Comparison of ENCODE assay signal across 13 mouse cellular contexts in the genomic region with DNA sequence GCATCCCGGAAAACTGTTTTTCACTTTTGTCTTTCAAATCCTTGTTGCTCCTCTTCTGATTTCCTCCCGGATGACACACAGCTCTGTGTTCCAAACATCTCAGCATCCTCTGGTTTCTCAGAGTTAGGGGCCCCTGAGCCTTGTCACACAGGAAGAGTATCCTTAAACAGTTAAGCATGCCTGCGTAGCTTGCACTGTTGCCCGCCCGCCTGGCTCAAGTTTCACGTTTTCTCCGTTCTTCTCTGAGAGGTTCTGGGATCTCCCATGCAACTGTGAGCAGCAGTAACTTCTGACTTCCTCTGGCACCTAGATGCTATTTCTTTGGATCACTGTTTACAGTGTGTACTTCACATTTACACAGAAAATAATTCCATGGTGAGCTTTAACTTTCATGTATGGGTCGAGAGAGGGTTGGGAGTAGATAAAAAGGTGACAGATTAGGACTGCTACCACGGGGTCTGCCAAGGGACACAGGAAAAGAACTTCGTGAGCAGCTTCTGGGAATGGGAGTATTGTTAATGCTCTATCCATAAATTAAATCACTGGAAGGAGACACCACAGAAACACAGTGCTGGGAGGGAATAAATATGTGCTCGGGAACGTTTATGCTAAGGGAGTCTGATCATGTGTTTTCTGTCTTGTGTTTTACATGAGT. TPM values are rescaled to one million over a fixed set of nuclear protein-coding genes. Genes with fewer than 3 reads are reported as not detected.
DNase-seq lines count a peak whose midpoint lies in the region; ATAC-seq and TF ChIP-seq lines count a peak whose summit lies in the region.
"Had no signal": no experiment of that assay in that cellular context is flagged by ENCODE, and none has a peak within 500 bp of the region (broad histone marks: within the 10 kb centered on the region; RNA-seq: fewer than 3 reads in every experiment).

No protein-coding gene starts in this region.

- TF ChIP-seq CTCF in lung, embryonic 14.5 days (IDR thresholded peaks at IDR 0.05; ENCODE audit: low read depth) = no peak
- no peak for TF ChIP-seq CTCF in small intestine, adult 2 months (IDR thresholded peaks at IDR 0.05; ENCODE audit: extremely low read depth, insufficient read length, insufficient replicate concordance, low read depth, low read length)

- 0 out of 2 replicates have a peak, but pooled peaks cover 3% of the 10 kb centered on the region for H3K9me3 ChIP-seq in lung, embryonic 14.5 days (ENCODE audit: low read depth, low read length)
- H3K9me3 ChIP-seq in intestine, embryonic 15.5 days = no peaks in the 10 kb centered on the region
- H3K9me3 ChIP-seq: G1E had no signal

- no peak overlapping the region for H3K9ac ChIP-seq in lung, embryonic 14.5 days
- H3K9ac ChIP-seq in intestine, embryonic 15.5 days = no peak overlapping the region
- H3K9ac ChIP-seq: hindbrain, embryonic 14.5 days had no signal

- no peak overlapping the region for H3K4me3 ChIP-seq in lung, embryonic 14.5 days (ENCODE audit: low read depth, low read length)
- peak overlapping the region; percentile 18; the same call in 1 of the 2 replicates for H3K4me3 ChIP-seq in intestine, embryonic 15.5 days (replicated peaks)
- H3K4me3 ChIP-seq in small intestine, adult 2 months (ENCODE audit: low read depth, low read length) = peak overlapping the region; percentile 31; the same call in 1 of the 2 replicates

- peak overlapping the region; percentile 43; the same call in 1 of the 2 replicates for H3K27ac ChIP-seq in lung, embryonic 14.5 days (ENCODE audit: low read depth)
- peak overlapping the region; percentile 13 for H3K27ac ChIP-seq in intestine, embryonic 15.5 days
- no peak overlapping the region for H3K27ac ChIP-seq in small intestine, adult 2 months (ENCODE audit: insufficient read depth, low read depth, low read length)
- H3K27ac ChIP-seq: hindbrain, embryonic 14.5 days had no signal

- peak; percentile 69 for ATAC-seq in lung, embryonic 14.5 days (ENCODE audit: insufficient read depth)
- peak; percentile 57 for ATAC-seq in intestine, embryonic 15.5 days
- no peak for ATAC-seq in monocyte, adult 5-6 weeks (replicated peaks; ENCODE audit: insufficient number of reproducible peaks, low FRiP score, low TSS enrichment, poor library complexity, severe bottlenecking)
- ATAC-seq: activated CD4-positive, CD25-positive, alpha-beta regulatory T cell, adult 4 months had no signal

- H3K4me1 ChIP-seq in lung, embryonic 14.5 days (ENCODE audit: insufficient read depth) = peaks cover 5% of the 10 kb centered on the region
- H3K4me1 ChIP-seq in intestine, embryonic 15.5 days (replicated peaks) = peaks cover 10% of the 10 kb centered on the region
- H3K4me1 ChIP-seq in small intestine, adult 2 months (ENCODE audit: control insufficient read depth, insufficient read depth, insufficient read length, low read length) = peaks cover 9% of the 10 kb centered on the region; the same call in 1 of the 2 replicates

- peak; percentile 41 for DNase-seq in gastrocnemius, postnatal 14 days
- DNase-seq in gastrocnemius, postnatal 25 days = no peak
- peak; percentile 66 for DNase-seq in lung, embryonic 14.5 days
- DNase-seq in lung, postnatal 25 days (ENCODE audit: low spot score) = no peak
- no peak for DNase-seq in spleen, postnatal 10 days (ENCODE audit: low spot score in 2 of 2)
- DNase-seq: cerebellum, postnatal 10 days; right cerebral cortex, postnatal 4 days had no signal

- H3K27me3 ChIP-seq in lung, embryonic 14.5 days (ENCODE audit: insufficient read depth, low read length) = no peaks in the 10 kb centered on the region
- H3K27me3 ChIP-seq in intestine, embryonic 15.5 days (replicated peaks) = no peaks in the 10 kb centered on the region
- no peaks in the 10 kb centered on the region for H3K27me3 ChIP-seq in small intestine, adult 2 months (ENCODE audit: control insufficient read depth, insufficient read depth, low read length)

- no peak for TF ChIP-seq POLR2A in small intestine, adult 2 months (IDR thresholded peaks at IDR 0.05; ENCODE audit: low read depth, low read length)

- peak overlapping the region; percentile 35; the same call in 1 of the 2 replicates for H3K4me2 ChIP-seq in lung, embryonic 14.5 days
- peak overlapping the region; percentile 41 for H3K4me2 ChIP-seq in intestine, embryonic 15.5 days (replicated peaks)
- H3K4me2 ChIP-seq: hindbrain, embryonic 14.5 days had no signal

- WGBS in lung, embryonic 14.5 days = 25% methylated on average over 12 of the region's 12 CpGs
- WGBS in intestine, embryonic 15.5 days = 27% methylated on average over 12 of the region's 12 CpGs
- 56% methylated on average over 12 of the region's 12 CpGs for WGBS in small intestine, adult 2 months

- intact Hi-C loops in gastrocnemius, postnatal 14 days (cut with DNase I; ENCODE audit: low total_unique reads) = no loop called here

- no peaks in the 10 kb centered on the region for H3K36me3 ChIP-seq in lung, embryonic 14.5 days (ENCODE audit: insufficient read depth)
- no peaks in the 10 kb centered on the region for H3K36me3 ChIP-seq in intestine, embryonic 15.5 days
- no peaks in the 10 kb centered on the region for H3K36me3 ChIP-seq in small intestine, adult 2 months (ENCODE audit: control insufficient read depth, insufficient read depth, low read length)
- H3K36me3 ChIP-seq: G1E had no signal

RNA-seq across cellular contexts. Expression of a gene that starts 1.3 kb away (rescaled TPM):
- total RNA-seq in gastrocnemius, postnatal 14 days (2021) = 1 to 10 TPM; 5.1 to 6.9 TPM
- total RNA-seq in gastrocnemius, postnatal 25 days (2021) = 1 to 10 TPM; 3.3 to 5.6 TPM
- polyA plus RNA-seq in lung, embryonic 14.5 days (2014; fragmentation: Nextera tagmentation; extraction: Ambion mirVana) = 2.4 and 4.4 TPM in 2 replicates
- 16.1 and 20.9 TPM in 2 replicates for polyA plus RNA-seq in intestine, embryonic 15.5 days (2015; fragmentation: Nextera tagmentation; extraction: Ambion mirVana)
- 6.7 and 9.0 TPM in 2 replicates for polyA plus RNA-seq in small intestine, adult 2 months (2012; rRNA removed)
- total RNA-seq in monocyte, adult 5-6 weeks (2017) = not detected in 3 replicates
- polyA plus RNA-seq: activated CD4-positive, CD25-positive, alpha-beta regulatory T cell, adult 4 months had no signal

Comparison
In these comparisons a context has a peak if more than half of its experiments do, and no peak if none do; other contexts are left out.
1. DNase-seq: peak in gastrocnemius, postnatal 14 days (single experiment) and lung, embryonic 14.5 days (single experiment); none in gastrocnemius, postnatal 25 days (single experiment), lung, postnatal 25 days (single experiment) and spleen, postnatal 10 days (0 of 2).